Mouse (Mus musculus) hindbrain, postnatal 0 days (tissue): Measurements from ENCODE around the gene Rxfp3. TPM values are rescaled to one million over a fixed set of nuclear protein-coding genes. Genes with fewer than 3 reads are reported as not detected.
A peak's percentile ranks its signal among the peaks of the same experiment; 100 is the strongest.
"Not testable (repeated sequence)": the region's sequence is repeated elsewhere in the genome, so short reads cannot be mapped to it uniquely, and the experiment has no call there.

Source experiments
- ATAC-seq: fragments of 200-750 bp; cut with Nextera tagmentation; 2 replicates; pipeline ENCODE4 v1.8.0; 2017; ENCODE audit warnings: mild to moderate bottlenecking, moderate TSS enrichment, moderate library complexity
- DNase-seq: peaks from one replicate; pipeline ENCODE4 v3.0.0-alpha.2; 2015; ENCODE audit warnings: low spot score
- H3K27ac ChIP-seq: fragments of 300-500 bp; sonication (generic); 2 replicates; pipeline ENCODE4 v1.5.1; 2014; ENCODE audit warnings: mild to moderate bottlenecking
- H3K27me3 ChIP-seq: fragments of 300-500 bp; sonication (generic); 2 replicates; pipeline ENCODE4 v1.6.1; 2014; ENCODE audit warnings: low read length, mixed read lengths; ENCODE audit not compliant: insufficient read depth
- H3K36me3 ChIP-seq: fragments of 300-500 bp; sonication (generic); 2 replicates; pipeline ENCODE4 v1.6.1; 2014; ENCODE audit warnings: low read length, mixed read lengths; ENCODE audit not compliant: insufficient read depth
- H3K4me1 ChIP-seq: fragments of 300-500 bp; sonication (generic); 2 replicates; pipeline ENCODE4 v1.6.1; 2014; ENCODE audit warnings: antibody characterized with exemption, low read length, mixed read lengths; ENCODE audit not compliant: insufficient read depth
- H3K4me2 ChIP-seq: fragments of 300-500 bp; sonication (generic); 2 replicates; pipeline ENCODE4 v1.6.1; 2014; ENCODE audit warnings: low read depth, mild to moderate bottlenecking, low read length, moderate library complexity, mixed read lengths
- H3K4me3 ChIP-seq: fragments of 300-500 bp; sonication (generic); 2 replicates; pipeline ENCODE4 v1.5.1; 2014; ENCODE audit warnings: low read length
- H3K9ac ChIP-seq: fragments of 300-500 bp; sonication (generic); replicated peaks from 2 replicates; pipeline ENCODE4 v1.6.1; 2014; ENCODE audit warnings: mild to moderate bottlenecking, low read length, moderate library complexity, mixed read lengths
- H3K9me3 ChIP-seq: fragments of 300-500 bp; sonication (generic); 2 replicates; pipeline ENCODE4 v1.6.1; 2016; ENCODE audit warnings: low read length, mixed read lengths
- CTCF ChIP-seq: IDR thresholded peaks from 2 replicates; pipeline ENCODE4 v1.5.1; 2016; ENCODE audit warnings: antibody characterized with exemption, control low read depth, low read depth
- WGBS: fragments of 180-500 bp; shearing (Covaris S2); extraction: QIAGEN DNeasy Blood & Tissue Kit; methylation state at CpG from one replicate; pipeline ENCODE4 v1.1.7; 2014; 5-methylcytosine and 5-hydroxymethylcytosine counted together
- polyA plus RNA-seq: library from polyadenylated mRNA; unstranded; fragments of >200 nt; fragmentation: Nextera tagmentation; extraction: Ambion mirVana; gene quantifications from 2 replicates; pipeline ENCODE4 v1.2.1, GENCODE M21; 2015
- total RNA-seq: library from RNA; depleted of rRNA; stranded (reverse); fragments of >200 nt; gene quantifications from 2 replicates; pipeline ENCODE4 v1.2.3, GENCODE M21; 2014

Rxfp3 gene
- total and polyA plus RNA-seq, 2 experiments from 2014 or later, result 3.2 to 8.3 TPM

GRCm38 (mm10) chr15:11008756-11009155, 29.0 kb downstream of the Rxfp3 start:
- no peaks in the 10 kb centered on the region for H3K4me1 ChIP-seq
- no peak overlapping the region for H3K4me2 ChIP-seq
- peak; percentile 46 for DNase-seq
- no peak overlapping the region for H3K27ac ChIP-seq
- no peaks in the 10 kb centered on the region for H3K36me3 ChIP-seq
- H3K9me3 ChIP-seq, result no peaks in the 10 kb centered on the region
- H3K27me3 ChIP-seq, result no peaks in the 10 kb centered on the region
- H3K9ac ChIP-seq, result no peak overlapping the region
- no peak for ATAC-seq
- no peak overlapping the region for H3K4me3 ChIP-seq
- peak; percentile 66 for TF ChIP-seq CTCF
- 38% methylated on average over 5 of the region's 5 CpGs for WGBS

DNA sequence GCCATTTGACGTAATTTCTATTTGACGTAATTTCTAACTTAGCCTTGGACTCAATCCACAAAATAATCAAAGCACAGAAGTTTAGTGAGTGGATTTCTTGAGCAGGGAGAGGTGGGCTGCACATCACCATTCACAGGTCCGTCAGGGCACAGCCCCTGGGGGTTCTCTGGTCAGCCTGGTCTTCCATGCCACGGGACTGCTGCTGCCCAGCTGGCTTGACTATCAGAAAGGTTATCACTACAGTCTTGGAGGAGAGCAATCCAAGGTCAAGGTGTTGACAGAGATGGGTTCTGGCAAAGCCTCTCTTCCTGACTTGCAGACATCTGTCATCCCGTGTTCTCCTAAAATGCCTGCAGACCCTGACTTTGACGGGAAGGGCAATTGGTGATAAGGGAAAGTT, 33.1 kb downstream of the Rxfp3 start:
- no peak for TF ChIP-seq CTCF
- no peak for ATAC-seq

GRCm38 (mm10) chr15:11003791-11004190, 34.0 kb downstream of the Rxfp3 start:
- Histone ChIP-seq H3K9ac (no peak overlapping the region), H3K4me2 (no peak overlapping the region), H3K4me1 (no peaks in the 10 kb centered on the region), H3K36me3 (no peaks in the 10 kb centered on the region), H3K4me3 (no peak overlapping the region), H3K27me3 (no peaks in the 10 kb centered on the region), H3K27ac (no peak overlapping the region), H3K9me3 (no peaks in the 10 kb centered on the region)
- ATAC-seq (no peak), DNase-seq (no peak)
- no peak for TF ChIP-seq CTCF
- 89% methylated on average over 4 of the region's 4 CpGs for WGBS

More for the DNA sequence above, 33.1 kb downstream of the Rxfp3 start:
- H3K4me1 ChIP-seq, result no peaks in the 10 kb centered on the region
- WGBS, result 87% methylated on average over 6 of the region's 6 CpGs
- H3K4me2 ChIP-seq, result no peak overlapping the region
- no peak overlapping the region for H3K4me3 ChIP-seq
- no peak overlapping the region for H3K27ac ChIP-seq
- no peaks in the 10 kb centered on the region for H3K9me3 ChIP-seq
- no peaks in the 10 kb centered on the region for H3K27me3 ChIP-seq
- no peaks in the 10 kb centered on the region for H3K36me3 ChIP-seq
- H3K9ac ChIP-seq, result no peak overlapping the region
- no peak for DNase-seq

GRCm38 (mm10) chr15:11000421-11000820, 37.4 kb downstream of the Rxfp3 start, which contains the start of gene Slc45a2:
Gene Slc45a2 (plus strand): TSS chr15:11000721.
- WGBS, result 68% methylated on average over 7 of the region's 7 CpGs
- Histone ChIP-seq H3K4me2 (0 out of 2 replicates have a peak within 1 kb of the TSS, but pooled peaks have one; percentile 7), H3K27ac (no peak within 1 kb of the TSS)

GRCm38 (mm10) chr15:10999832-11000231, 38.0 kb downstream of the Rxfp3 start:
- no peaks in the 10 kb centered on the region for H3K27me3 ChIP-seq
- no peaks in the 10 kb centered on the region for H3K9me3 ChIP-seq
- TF ChIP-seq CTCF, result no peak
- no peaks in the 10 kb centered on the region for H3K4me1 ChIP-seq
- 53% methylated on average over 5 of the region's 5 CpGs for WGBS
- no peak overlapping the region for H3K4me3 ChIP-seq
- ATAC-seq (peak; percentile 73; the same call in 1 of the 2 replicates), DNase-seq (peak; percentile 36)
- H3K27ac ChIP-seq, result no peak overlapping the region
- no peaks in the 10 kb centered on the region for H3K36me3 ChIP-seq
- H3K4me2 ChIP-seq, result 0 out of 2 replicates have a peak overlapping the region, but pooled peaks have one; percentile 7
- H3K9ac ChIP-seq, result no peak overlapping the region

More at GRCm38 (mm10) chr15:11000421-11000820, 37.4 kb downstream of the Rxfp3 start, which contains the start of gene Slc45a2:
- ATAC-seq (no peak), DNase-seq (no peak)
- Histone ChIP-seq H3K4me1 (no peaks in the 10 kb centered on the region), H3K9me3 (no peaks in the 10 kb centered on the region), H3K4me3 (no peak within 1 kb of the TSS), H3K9ac (no peak within 1 kb of the TSS), H3K27me3 (no peaks in the 10 kb centered on the region), H3K36me3 (no peaks in the 10 kb centered on the region)
- no peak for TF ChIP-seq CTCF

DNA sequence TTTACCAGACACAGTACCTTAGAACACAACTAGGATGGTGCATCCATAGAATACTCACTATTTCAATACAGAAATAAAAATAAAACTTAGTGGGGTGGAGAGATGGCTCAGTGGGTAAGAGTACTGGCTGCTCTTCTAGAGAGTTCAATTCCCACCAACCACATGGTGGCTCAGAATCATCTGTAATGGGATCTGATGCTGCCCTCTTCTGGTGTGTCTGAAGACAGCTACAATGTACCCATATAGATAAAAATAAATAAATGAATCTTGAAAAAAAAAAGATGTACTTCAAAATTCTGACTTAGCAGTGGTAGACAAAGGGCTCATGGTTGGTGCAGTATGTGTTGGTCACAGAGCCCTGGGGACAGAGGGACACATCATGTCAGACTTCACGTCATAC, 46.2 kb downstream of the Rxfp3 start:
- H3K27ac ChIP-seq, result no peak overlapping the region
- no peak overlapping the region for H3K4me2 ChIP-seq
- 100% methylated on average over 1 of the region's 1 CpGs for WGBS
- H3K4me1 ChIP-seq, result no peaks in the 10 kb centered on the region
- H3K36me3 ChIP-seq, result peaks cover 4% of the 10 kb centered on the region
- no peak overlapping the region for H3K4me3 ChIP-seq
- no peak for DNase-seq
- no peak for ATAC-seq
- H3K9me3 ChIP-seq, result no peaks in the 10 kb centered on the region
- H3K9ac ChIP-seq, result no peak overlapping the region
- no peak for TF ChIP-seq CTCF
- H3K27me3 ChIP-seq, result no peaks in the 10 kb centered on the region

- Histone ChIP-seq H3K4me1 (no peaks in the 10 kb centered on the region), H3K27ac (no peak overlapping the region), H3K9me3 (no peaks in the 10 kb centered on the region), H3K27me3 (no peaks in the 10 kb centered on the region), H3K9ac (no peak overlapping the region), H3K4me3 (no peak overlapping the region), H3K4me2 (no peak overlapping the region), H3K36me3 (peaks cover 4% of the 10 kb centered on the region)
- no peak for ATAC-seq
- WGBS, result 54% methylated on average over 2 of the region's 2 CpGs
- TF ChIP-seq CTCF, result no peak
- no peak for DNase-seq
Observed at GRCm38 (mm10) chr15:10990411-10990810, 47.4 kb downstream of the Rxfp3 start.

- H3K27me3 ChIP-seq, H3K4me2 ChIP-seq, H3K27ac ChIP-seq, H3K36me3 ChIP-seq, H3K9me3 ChIP-seq, H3K9ac ChIP-seq, H3K4me3 ChIP-seq, DNase-seq, ATAC-seq, H3K4me1 ChIP-seq: not testable (repeated sequence)
- 54% methylated on average over 2 of the region's 2 CpGs for WGBS
Observed at GRCm38 (mm10) chr15:10986477-10986876, 51.3 kb downstream of the Rxfp3 start.
